Mouse (Mus musculus) embryonic fibroblast, embryonic 13.5 days (primary cell): ENCODE results near the gene Arnt2.

Experiments used
- CTCF ChIP-seq: IDR thresholded peaks from 2 replicates; pipeline ENCODE4 v1.5.1; 2011; ENCODE audit warnings: mild to moderate bottlenecking, control low read depth, low read length, moderate library complexity, borderline replicate concordance; ENCODE audit not compliant: insufficient read depth
- POLR2A ChIP-seq: IDR thresholded peaks from 2 replicates; pipeline ENCODE4 v1.6.1; 2011; ENCODE audit warnings: low read depth, mild to moderate bottlenecking, control low read depth, low read length, moderate library complexity

DNA sequence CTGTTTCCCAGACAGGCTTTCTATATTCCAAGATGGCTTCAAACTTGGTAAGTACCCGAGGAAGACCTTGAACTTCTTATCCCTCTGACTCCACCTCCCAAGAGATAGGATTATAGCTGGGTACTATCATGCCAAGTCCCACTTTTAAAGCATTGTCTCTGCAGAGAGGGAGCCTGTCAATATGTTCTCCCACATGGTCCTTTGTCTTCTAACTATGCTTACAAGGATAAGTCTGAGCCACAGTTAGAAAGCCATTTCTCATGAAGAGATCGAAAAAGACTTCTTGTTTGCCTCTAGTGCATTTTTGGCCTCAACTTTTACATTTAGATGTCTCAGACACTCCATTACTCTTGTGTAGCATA is 122.8 kb downstream of the Arnt2 start:
- TF ChIP-seq CTCF (no peak), POLR2A (no peak)
